ENCODE assay signal across 9 mouse cellular contexts in the genomic region with DNA sequence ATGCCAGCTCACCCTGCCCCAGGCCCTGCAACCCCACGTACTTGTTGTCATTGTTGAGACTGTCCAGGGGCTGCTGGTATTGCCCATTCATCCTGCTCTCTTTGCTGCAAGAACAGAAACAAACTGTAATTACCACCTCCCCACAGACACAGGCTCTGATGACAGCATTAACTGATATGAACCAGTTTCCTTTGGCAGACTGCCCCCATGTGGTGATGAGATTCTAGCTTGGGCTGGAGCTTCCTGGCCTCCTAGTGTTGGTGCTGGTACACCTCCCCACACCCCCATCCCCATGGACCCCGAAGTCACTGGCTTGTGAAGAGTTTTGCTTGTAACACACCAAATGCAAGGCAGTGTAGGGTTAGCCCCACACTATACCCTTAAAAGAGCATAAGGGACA. TPM values are rescaled to one million over a fixed set of nuclear protein-coding genes. Genes with fewer than 3 reads are reported as not detected.
DNase-seq lines count a peak whose midpoint lies in the region; ATAC-seq lines count a peak whose summit lies in the region.
"Had no signal": no experiment of that assay in that cellular context is flagged by ENCODE, and none has a peak within 500 bp of the region (broad histone marks: within the 10 kb centered on the region; RNA-seq: fewer than 3 reads in every experiment).

No protein-coding gene starts in this region.

- no peak overlapping the region for H3K4me2 ChIP-seq in kidney, embryonic 15.5 days
- H3K4me2 ChIP-seq in forebrain, embryonic 16.5 days (ENCODE audit: low read length): no peak overlapping the region
- H3K4me2 ChIP-seq: embryonic facial prominence, embryonic 12.5 days had no signal

- H3K9me3 ChIP-seq in kidney, embryonic 15.5 days (replicated peaks): no peaks in the 10 kb centered on the region
- no peaks in the 10 kb centered on the region for H3K9me3 ChIP-seq in forebrain, embryonic 16.5 days (ENCODE audit: control insufficient read depth, low read length)
- H3K9me3 ChIP-seq: embryonic facial prominence, embryonic 12.5 days had no signal

- DNase-seq in adrenal gland, adult (ENCODE audit: inconsistent age in 2 of 2, low spot score in 1 of 2): peak; percentile 45 to 76
- no peak for DNase-seq in adrenal gland, adult 8-10 months
- peak; percentile 33 for DNase-seq in kidney, adult 9 months
- peak; percentile 41 for DNase-seq in adrenal gland, postnatal 25 days
- peak; percentile 33 for DNase-seq in left cerebral cortex, postnatal 4 days
- peak; percentile 85 for DNase-seq in splenic B cell, adult 2 months (ENCODE audit: low read depth, low spot score)

- intact Hi-C loops in left cerebral cortex, postnatal 4 days (cut with DNase I): no loop called here

- no peak for ATAC-seq in kidney, embryonic 15.5 days (replicated peaks; ENCODE audit: low FRiP score)
- ATAC-seq in forebrain, embryonic 16.5 days: no peak

- no peak overlapping the region for H3K27ac ChIP-seq in kidney, embryonic 15.5 days
- H3K27ac ChIP-seq in forebrain, embryonic 16.5 days (ENCODE audit: low read length): no peak overlapping the region
- H3K27ac ChIP-seq: embryonic facial prominence, embryonic 12.5 days had no signal

- peaks cover 96% of the 10 kb centered on the region for H3K36me3 ChIP-seq in kidney, embryonic 15.5 days
- peaks cover 17% of the 10 kb centered on the region for H3K36me3 ChIP-seq in splenic B cell, adult 2 months (ENCODE audit: control insufficient read depth, insufficient read depth, low read length, poor library complexity, severe bottlenecking)
- peaks cover 79% of the 10 kb centered on the region for H3K36me3 ChIP-seq in forebrain, embryonic 16.5 days (ENCODE audit: control insufficient read depth, insufficient read depth)

- H3K4me1 ChIP-seq in kidney, embryonic 15.5 days: no peaks in the 10 kb centered on the region
- H3K4me1 ChIP-seq in forebrain, embryonic 16.5 days (replicated peaks; ENCODE audit: control insufficient read depth, insufficient read depth, low read length): no peaks in the 10 kb centered on the region
- H3K4me1 ChIP-seq: embryonic facial prominence, embryonic 12.5 days had no signal

- 93% methylated on average over 2 of the region's 2 CpGs for WGBS in kidney, embryonic 15.5 days
- 86% methylated on average over 2 of the region's 2 CpGs for WGBS in forebrain, embryonic 16.5 days

- H3K27me3 ChIP-seq in kidney, embryonic 15.5 days: no peaks in the 10 kb centered on the region
- no peaks in the 10 kb centered on the region for H3K27me3 ChIP-seq in splenic B cell, adult 2 months (ENCODE audit: control insufficient read depth, insufficient read depth, low read length, poor library complexity, severe bottlenecking)
- H3K27me3 ChIP-seq in forebrain, embryonic 16.5 days (replicated peaks; ENCODE audit: control insufficient read depth, insufficient read depth, low read length): no peaks in the 10 kb centered on the region
- H3K27me3 ChIP-seq: embryonic facial prominence, embryonic 12.5 days had no signal

- no peak overlapping the region for H3K9ac ChIP-seq in kidney, embryonic 15.5 days
- no peak overlapping the region for H3K9ac ChIP-seq in forebrain, embryonic 16.5 days (replicated peaks; ENCODE audit: low read depth, low read length)
- H3K9ac ChIP-seq: embryonic facial prominence, embryonic 12.5 days had no signal

- no peak overlapping the region for H3K4me3 ChIP-seq in kidney, embryonic 15.5 days (replicated peaks)
- H3K4me3 ChIP-seq in forebrain, embryonic 16.5 days (replicated peaks; ENCODE audit: low read length): no peak overlapping the region
- H3K4me3 ChIP-seq: embryonic facial prominence, embryonic 12.5 days had no signal

RNA-seq across cellular contexts. Expression of gene Usp22, which starts 19.1 kb away (rescaled TPM):
- 10 to 100 TPM; 81.5 to 98.0 (median 85.4) TPM for total RNA-seq in adrenal gland, adult 8-10 months (2022)
- 128 and 133 TPM in 2 replicates for polyA plus RNA-seq in kidney, embryonic 15.5 days (2015; fragmentation: Nextera tagmentation; extraction: Ambion mirVana)
- 68.9 and 103 TPM in 2 replicates for total RNA-seq in adrenal gland, postnatal 25 days (2021)
- 100 to 1,000 TPM; 585 to 610 TPM for total RNA-seq in left cerebral cortex, postnatal 4 days (2021)
- 479 and 501 TPM in 2 replicates for polyA plus RNA-seq in forebrain, embryonic 16.5 days (2015; fragmentation: Nextera tagmentation; extraction: Ambion mirVana)

RNA-seq across cellular contexts. Expression of gene Tnfrsf13b, which starts 29.2 kb away (rescaled TPM):
- total RNA-seq in adrenal gland, adult 8-10 months (2022): 1 to 10 TPM in 2 of 4 experiments, under 1 TPM in 2; 0.17 to 2.2 (median 0.84) TPM
- 1.4 and 1.6 TPM in 2 replicates for polyA plus RNA-seq in kidney, embryonic 15.5 days (2015; fragmentation: Nextera tagmentation; extraction: Ambion mirVana)
- total RNA-seq in adrenal gland, postnatal 25 days (2021): 0.43 TPM in 1 of 2 replicates, not detected in the other
- 1 to 10 TPM in 1 of 2 experiments, under 1 TPM in 1; 0.70 to 1.1 TPM for total RNA-seq in left cerebral cortex, postnatal 4 days (2021)
- 0.57 and 1.1 TPM in 2 replicates for polyA plus RNA-seq in forebrain, embryonic 16.5 days (2015; fragmentation: Nextera tagmentation; extraction: Ambion mirVana)

RNA-seq across cellular contexts. Expression of gene Aldh3a1, which starts 51.6 kb away (rescaled TPM):
- total RNA-seq in adrenal gland, adult 8-10 months (2022): under 1 TPM in 2 of 4 experiments, not detected in 2; 0.28 to 0.46 TPM
- 0.09 TPM in 1 of 2 replicates, not detected in the other for polyA plus RNA-seq in kidney, embryonic 15.5 days (2015; fragmentation: Nextera tagmentation; extraction: Ambion mirVana)
- total RNA-seq in adrenal gland, postnatal 25 days (2021): 0.88 and 1.1 TPM in 2 replicates
- 1 to 10 TPM in 1 of 2 experiments, under 1 TPM in 1; 0.94 to 1.1 TPM for total RNA-seq in left cerebral cortex, postnatal 4 days (2021)
- 0.14 and 0.15 TPM in 2 replicates for polyA plus RNA-seq in forebrain, embryonic 16.5 days (2015; fragmentation: Nextera tagmentation; extraction: Ambion mirVana)
